Mouse (Mus musculus) brain, embryonic 14.5 days (tissue): ENCODE measurements around the gene Paxbp1.

Source experiments
- CTCF ChIP-seq: fragments of 200-500 bp; IDR thresholded peaks from 2 replicates; pipeline ENCODE4 v1.5.1; 2012; ENCODE audit warnings: inconsistent platforms, mild to moderate bottlenecking, moderate library complexity, borderline replicate concordance; ENCODE audit not compliant: insufficient read depth, insufficient read length; ENCODE audit errors: extremely low read depth
- POLR2A ChIP-seq: fragments of 200-500 bp; IDR thresholded peaks from 2 replicates; pipeline ENCODE4 v1.6.1; 2012; ENCODE audit warnings: mild to moderate bottlenecking, inconsistent platforms, borderline replicate concordance; ENCODE audit not compliant: poor library complexity, insufficient read depth, insufficient read length, severe bottlenecking; ENCODE audit errors: extremely low read depth

GRCm38 (mm10) chr16:91010581-91011020, 33.7 kb downstream of the Paxbp1 start:
- TF ChIP-seq CTCF (no peak), POLR2A (peak; percentile 38; the same call in 1 of the 2 replicates)
